Mouse (Mus musculus): ENCODE data around the gene Kcnc1. TPM values are rescaled to one million over a fixed set of nuclear protein-coding genes. Genes with fewer than 3 reads are reported as not detected.

Kcnc1 gene
- total and polyA plus RNA-seq, 3 experiments, result 0.08 to 0.14 TPM; not detected in 1

DNA sequence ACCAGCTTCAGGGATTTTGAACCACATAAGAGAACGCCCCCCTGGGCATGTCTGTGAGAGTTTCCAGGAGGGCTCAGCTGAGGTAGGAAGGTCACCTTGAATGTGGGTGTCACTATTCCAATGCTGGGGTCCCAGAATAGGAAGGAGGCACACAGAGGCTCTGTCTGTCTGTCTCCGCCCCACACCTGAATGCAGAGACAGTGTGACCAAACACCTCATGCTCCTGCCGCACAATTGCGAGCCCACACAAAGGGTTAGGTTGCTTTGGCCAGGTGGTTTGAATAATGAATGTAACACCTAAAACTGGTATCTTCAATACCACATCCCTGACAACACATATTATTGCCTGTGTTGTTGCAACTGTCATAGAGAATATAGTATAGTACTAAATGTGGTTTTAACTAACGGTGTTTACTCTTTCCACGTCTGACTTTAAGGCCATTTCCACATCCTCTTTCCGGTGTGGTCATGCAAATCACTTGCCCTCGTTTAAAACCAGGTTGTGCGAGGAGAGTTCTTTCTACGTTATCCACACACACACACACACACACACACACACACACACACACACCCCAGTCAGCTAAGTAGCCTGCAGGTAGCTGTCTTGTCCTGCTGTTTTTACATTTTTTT, 6.7 kb upstream of the Kcnc1 start (continued):
- TF ChIP-seq NRF1 (IDR thresholded peaks at IDR 0.05; ENCODE audit: low read depth, low read length) (no peak), ZKSCAN1 (IDR thresholded peaks at IDR 0.05; ENCODE audit: borderline replicate concordance, low read depth, low read length) (no peak), NELFE (IDR thresholded peaks at IDR 0.05; ENCODE audit: low read depth, low read length) (no peak), ETS1 (conservative IDR thresholded peaks at IDR 0.05; ENCODE audit: low read depth, low read length) (peak; percentile 30), MXI1 (IDR thresholded peaks at IDR 0.05; ENCODE audit: low read depth, low read length) (no peak), IRF4 (IDR thresholded peaks at IDR 0.05; ENCODE audit: low read depth, low read length) (peak; percentile 46), TCF12 (IDR thresholded peaks at IDR 0.05; ENCODE audit: low read depth, low read length) (no peak), USF1 (IDR thresholded peaks at IDR 0.05; ENCODE audit: low read depth, low read length) (no peak), ZNF384 (IDR thresholded peaks at IDR 0.05; ENCODE audit: low read depth, low read length) (no peak)

DNA sequence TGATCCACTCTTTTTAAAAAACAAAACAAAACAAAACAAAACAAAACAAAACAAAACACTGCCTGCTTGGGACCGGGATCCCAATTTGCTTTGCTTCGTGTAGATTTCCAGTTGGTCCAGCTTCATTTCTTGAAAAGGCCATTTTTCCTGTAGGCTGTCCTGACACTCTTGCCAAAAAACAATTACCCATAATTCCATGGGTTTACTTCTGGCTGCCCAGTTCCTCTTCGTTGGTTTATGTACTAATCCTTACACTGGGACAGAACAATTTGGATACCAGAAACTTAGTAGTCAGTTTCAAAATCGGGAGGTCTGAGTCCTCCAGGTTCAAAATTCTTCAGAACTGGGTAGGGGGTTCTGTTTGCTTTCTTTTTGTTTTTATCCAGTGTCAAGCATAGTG, 6.1 kb upstream of the Kcnc1 start:
- Histone ChIP-seq H3K79me2 (replicated peaks; ENCODE audit: control insufficient read depth, extremely low read depth, insufficient read depth, poor library complexity, severe bottlenecking) (no peaks in the 10 kb centered on the region), H3K36me3 (replicated peaks in 1 of 2; ENCODE audit: control insufficient read depth in 1 of 2, insufficient read depth in 1 of 2, low read length in 1 of 2) (no peaks in the 10 kb centered on the region), H3K4me2 (ENCODE audit: insufficient read depth, low read depth, poor library complexity, severe bottlenecking) (peak overlapping the region; percentile 77; the same call in 1 of the 2 replicates), H3K27me3 (replicated peaks) (no peaks in the 10 kb centered on the region), H3K9me3 (replicated peaks; ENCODE audit: low read length) (no peaks in the 10 kb centered on the region), H3K9ac (ENCODE audit: insufficient read depth, low read depth) (no peak overlapping the region), H3K4me1 (ENCODE audit: control insufficient read depth in 1 of 2, insufficient read depth in 2 of 2) (peaks cover 6 to 56% of the 10 kb centered on the region in 2 experiments), H3K27ac (ENCODE audit: insufficient read depth, low read depth) (no peak overlapping the region), H3K4me3 (replicated peaks in 1 of 3; ENCODE audit: low read depth in 2 of 3, low read length in 2 of 3, poor library complexity in 1 of 3) (no peak overlapping the region)
- no peak for DNase-seq (ENCODE audit: extremely low read depth)
- dilution Hi-C loops (cut with MboI; ENCODE audit: extremely low pct_ligation_motif_present, extremely low pct_unique_long_range_greater_than_20kb, low sequenced_read_pairs) (no loop called here), in situ Hi-C loops (cut with MboI; ENCODE audit: low pct_ligation_motif_present, low pct_unique_long_range_greater_than_20kb, low sequenced_read_pairs) (loop anchor here (5.0 kb wide), 1 partner anchor 217 kb away; no protein-coding TSS in a partner anchor)
- TF ChIP-seq MYC (IDR thresholded peaks at IDR 0.05; ENCODE audit: low read depth, low read length) (no peak), EP300 (IDR thresholded peaks at IDR 0.05; ENCODE audit: low read length) (no peak), IRF4 (IDR thresholded peaks at IDR 0.05; ENCODE audit: low read depth, low read length) (no peak), BHLHE40 (IDR thresholded peaks at IDR 0.05; ENCODE audit: low read depth, low read length) (no peak), MAZ (IDR thresholded peaks at IDR 0.05; ENCODE audit: low read depth, low read length) (no peak), MEF2A (IDR thresholded peaks at IDR 0.05; ENCODE audit: borderline replicate concordance, low read depth, low read length) (no peak), E2F4 (IDR thresholded peaks at IDR 0.05; ENCODE audit: insufficient replicate concordance, low read depth, low read length) (no peak), USF2 (conservative IDR thresholded peaks at IDR 0.05; ENCODE audit: low read depth, low read length) (no peak), TBP (conservative IDR thresholded peaks at IDR 0.05; ENCODE audit: low read depth, low read length) (no peak), RAD21 (IDR thresholded peaks at IDR 0.05; ENCODE audit: low read depth, low read length) (no peak), PAX5 (IDR thresholded peaks at IDR 0.05; ENCODE audit: low read length) (no peak)

Measured in CH12.LX (cell line).